Mouse (Mus musculus): ENCODE data around the gene Ccdc188. TPM values are rescaled to one million over a fixed set of nuclear protein-coding genes. Genes with fewer than 3 reads are reported as not detected.
A peak's percentile ranks its signal among the peaks of the same experiment; 100 is the strongest.
"Not testable (repeated sequence)": the region's sequence is repeated elsewhere in the genome, so short reads cannot be mapped to it uniquely, and the experiment has no call there.

The Ccdc188 gene
- polyA plus RNA-seq, 1 experiment from 2014 or later = not detected

GRCm38 (mm10) chr16:18182766-18183165 is 34.9 kb upstream of the Ccdc188 start:
- in situ Hi-C loops (cut with MboI; ENCODE audit: low pct_unique_long_range_greater_than_20kb) = no loop called here
- ATAC-seq = no peak
- H3K27me3 ChIP-seq = peaks cover under 1% of the 10 kb centered on the region
- TF ChIP-seq CTCF (IDR thresholded peaks at IDR 0.05) = no peak
- no peak for DNase-seq (ENCODE audit: low read depth, low spot score)
- POLR2A ChIA-PET = no interaction called here
- CTCF ChIA-PET = no interaction called here

- in situ Hi-C loops (cut with MboI; ENCODE audit: low pct_unique_long_range_greater_than_20kb) = no loop called here
- no peak for DNase-seq (ENCODE audit: low read depth, low spot score)
- ChIA-PET CTCF (interaction anchor here (0.6 to 0.9 kb wide), 3 partner anchors 10 to 49 kb away, joined by 3 read pairs; no protein-coding TSS in a partner anchor), POLR2A (interaction anchor here (0.6 kb wide), 1 partner anchor 130 kb away, joined by 3 read pairs; no protein-coding TSS in a partner anchor)
- H3K27me3 ChIP-seq = no peaks in the 10 kb centered on the region
- ATAC-seq = no peak
- no peak for TF ChIP-seq CTCF (IDR thresholded peaks at IDR 0.05)
Observed at GRCm38 (mm10) chr16:18185715-18186449, 31.8 kb upstream of the Ccdc188 start.

- POLR2A ChIA-PET = no interaction called here
Observed at GRCm38 (mm10) chr16:18186798-18187197, 30.9 kb upstream of the Ccdc188 start.

GRCm38 (mm10) chr16:18187221-18187620 is 30.5 kb upstream of the Ccdc188 start:
- H3K27me3 ChIP-seq = no peaks in the 10 kb centered on the region
- CTCF ChIA-PET = no interaction called here
- DNase-seq (ENCODE audit: low read depth, low spot score) (no peak), ATAC-seq (no peak)
- TF ChIP-seq CTCF (IDR thresholded peaks at IDR 0.05) = no peak
- in situ Hi-C loops (cut with MboI; ENCODE audit: low pct_unique_long_range_greater_than_20kb) = no loop called here
- POLR2A ChIA-PET = no interaction called here

More at GRCm38 (mm10) chr16:18186798-18187197, 30.9 kb upstream of the Ccdc188 start:
- no peak for ATAC-seq
- no peak for DNase-seq (ENCODE audit: low read depth, low spot score)
- TF ChIP-seq CTCF (IDR thresholded peaks at IDR 0.05) = no peak
- in situ Hi-C loops (cut with MboI; ENCODE audit: low pct_unique_long_range_greater_than_20kb) = no loop called here
- CTCF ChIA-PET = interaction anchor here (0.6 to 0.9 kb wide), 2 partner anchors 11 to 49 kb away, joined by 3 read pairs; no protein-coding TSS in a partner anchor
- H3K27me3 ChIP-seq = no peaks in the 10 kb centered on the region

- H3K27me3 ChIP-seq = no peaks in the 10 kb centered on the region
- ChIA-PET CTCF (no interaction called here), POLR2A (no interaction called here)
- in situ Hi-C loops (cut with MboI; ENCODE audit: low pct_unique_long_range_greater_than_20kb) = no loop called here
- ATAC-seq = no peak
- no peak for TF ChIP-seq CTCF (IDR thresholded peaks at IDR 0.05)
- no peak for DNase-seq (ENCODE audit: low read depth, low spot score)
Observed at GRCm38 (mm10) chr16:18191006-18191405, 26.7 kb upstream of the Ccdc188 start.

- CTCF ChIA-PET = interaction anchor here (0.7 to 1.8 kb wide), 4 partner anchors 13 to 86 kb away, joined by 3 to 12 read pairs (median 5); no protein-coding TSS in a partner anchor
- TF ChIP-seq CTCF (IDR thresholded peaks at IDR 0.05) = no peak
- in situ Hi-C loops (cut with MboI; ENCODE audit: low pct_unique_long_range_greater_than_20kb) = no loop called here
- ATAC-seq = peak; percentile 69
- POLR2A ChIA-PET = interaction anchor here (0.6 kb wide), 2 partner anchors 17 to 933 kb away, joined by 3 read pairs; no protein-coding TSS in a partner anchor
- H3K27me3 ChIP-seq = peaks cover 3% of the 10 kb centered on the region
- DNase-seq (ENCODE audit: low read depth, low spot score) = no peak
Observed at GRCm38 (mm10) chr16:18194208-18194985, 23.3 kb upstream of the Ccdc188 start.

GRCm38 (mm10) chr16:18195068-18195467 is 22.6 kb upstream of the Ccdc188 start:
- peaks cover 3% of the 10 kb centered on the region for H3K27me3 ChIP-seq
- in situ Hi-C loops (cut with MboI; ENCODE audit: low pct_unique_long_range_greater_than_20kb) = no loop called here
- peak; percentile 84 for ATAC-seq
- POLR2A ChIA-PET = no interaction called here
- peak; percentile 73 for DNase-seq (ENCODE audit: low read depth, low spot score)
- no peak for TF ChIP-seq CTCF (IDR thresholded peaks at IDR 0.05)
- CTCF ChIA-PET = interaction anchor here (1.2 to 1.8 kb wide), 3 partner anchors 16 to 86 kb away, joined by 3 to 12 read pairs (median 7); no protein-coding TSS in a partner anchor

- DNase-seq (ENCODE audit: low read depth, low spot score); in situ Hi-C loops (cut with MboI; ENCODE audit: low pct_unique_long_range_greater_than_20kb); ATAC-seq; POLR2A ChIA-PET; H3K27me3 ChIP-seq: not testable (repeated sequence)
- CTCF ChIA-PET = interaction anchor here (1.2 to 4.8 kb wide), 3 partner anchors 16 to 87 kb away, joined by 3 to 25 read pairs (median 7); no protein-coding TSS in a partner anchor
Observed at GRCm38 (mm10) chr16:18195561-18195960, 22.1 kb upstream of the Ccdc188 start.

GRCm38 (mm10) chr16:18197881-18198280 is 19.8 kb upstream of the Ccdc188 start:
- in situ Hi-C loops (cut with MboI; ENCODE audit: low pct_unique_long_range_greater_than_20kb) = no loop called here
- no peak for TF ChIP-seq CTCF (IDR thresholded peaks at IDR 0.05)
- H3K27me3 ChIP-seq = peaks cover 3% of the 10 kb centered on the region
- DNase-seq (ENCODE audit: low read depth, low spot score) = no peak
- no peak for ATAC-seq
- POLR2A ChIA-PET = no interaction called here
- CTCF ChIA-PET = interaction anchor here (1.1 to 4.8 kb wide), 2 partner anchors 13 to 25 kb away, joined by 4 to 25 read pairs; no protein-coding TSS in a partner anchor

- DNase-seq (ENCODE audit: low read depth, low spot score) (no peak), ATAC-seq (no peak)
- in situ Hi-C loops (cut with MboI; ENCODE audit: low pct_unique_long_range_greater_than_20kb) = no loop called here
- ChIA-PET POLR2A (no interaction called here), CTCF (interaction anchor here (4.8 kb wide), 1 partner anchor 13 kb away, joined by 25 read pairs; no protein-coding TSS in a partner anchor)
- H3K27me3 ChIP-seq = peaks cover 3% of the 10 kb centered on the region
- TF ChIP-seq CTCF (IDR thresholded peaks at IDR 0.05) = no peak
Observed at GRCm38 (mm10) chr16:18198365-18199098, 19.1 kb upstream of the Ccdc188 start.

Measured in Patski (cell line).